Mouse (Mus musculus): ENCODE data around the gene Nrarp.

Gene Nrarp

GRCm38 (mm10) chr2:25228995-25229530 lies 48.5 kb downstream of the Nrarp start:
- no peak for DNase-seq (ENCODE audit: low read depth, low spot score)

GRCm38 (mm10) chr2:25229582-25229981 lies 49.0 kb downstream of the Nrarp start:
- no peak for DNase-seq (ENCODE audit: low read depth, low spot score)

- no peak for DNase-seq (ENCODE audit: low read depth, low spot score)
Observed at GRCm38 (mm10) chr2:25230581-25230980, 50.0 kb downstream of the Nrarp start.

GRCm38 (mm10) chr2:25231038-25231437 lies 50.5 kb downstream of the Nrarp start:
- no peak for DNase-seq (ENCODE audit: low read depth, low spot score)
